ENCODE assay signal across 1 mouse cellular context in the genomic region with DNA sequence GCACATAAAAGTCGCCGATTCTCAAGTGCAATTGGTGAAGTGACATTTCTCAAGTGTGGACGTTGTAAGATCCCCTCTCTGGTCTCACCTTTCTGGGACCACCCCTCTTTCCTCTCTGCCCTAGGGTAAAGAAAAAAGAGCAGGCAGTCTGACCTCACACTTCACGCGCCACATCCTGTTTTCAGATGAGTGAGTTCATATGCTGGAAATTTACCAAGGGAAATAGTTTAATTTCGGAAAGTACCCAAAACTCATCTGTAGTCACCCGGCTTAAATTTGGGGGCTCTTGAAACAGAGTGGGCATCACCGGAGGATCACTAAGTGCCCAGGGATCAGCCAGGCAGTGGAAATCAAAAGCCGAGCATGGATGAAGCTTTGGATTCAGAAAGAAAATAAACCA.
A peak's percentile ranks its signal among the peaks of the same experiment; 100 is the strongest.
TF ChIP-seq lines count a peak whose summit lies in the region.

No protein-coding gene starts in this region.

TF ChIP-seq in CH12.LX, 34 proteins besides CTCF, POLR2A, EP300 and RAD21 (continued from another document):
- TF ChIP-seq MXI1 (IDR thresholded peaks at IDR 0.05; ENCODE audit: low read depth, low read length) = no peak
- peak; percentile 95 for TF ChIP-seq BHLHE40 (IDR thresholded peaks at IDR 0.05; ENCODE audit: low read depth, low read length)
- peak; percentile 19; the same call in 1 of the 2 replicates for TF ChIP-seq MYC (IDR thresholded peaks at IDR 0.05; ENCODE audit: low read depth, low read length)
- no peak for TF ChIP-seq GABPA (IDR thresholded peaks at IDR 0.05; ENCODE audit: insufficient replicate concordance, low read depth, low read length)
- TF ChIP-seq JUN (IDR thresholded peaks at IDR 0.05; ENCODE audit: insufficient read depth, low read depth, low read length) = peak; percentile 56
- TF ChIP-seq ETS1 (conservative IDR thresholded peaks at IDR 0.05; ENCODE audit: low read depth, low read length) = peak; percentile 94
- peak; percentile 84 for TF ChIP-seq ZNF384 (IDR thresholded peaks at IDR 0.05; ENCODE audit: low read depth, low read length)
- peak; percentile 68 for TF ChIP-seq IRF4 (IDR thresholded peaks at IDR 0.05; ENCODE audit: low read depth, low read length)
- TF ChIP-seq TCF12 (IDR thresholded peaks at IDR 0.05; ENCODE audit: low read depth, low read length) = peak; percentile 61; the same call in 1 of the 2 replicates
TF ChIP-seq in CH12.LX: peak in this region for 12.
